Mouse (Mus musculus) limb, embryonic 13.5 days (tissue): ENCODE measurements around the gene Spata25. TPM values are rescaled to one million over a fixed set of nuclear protein-coding genes. Genes with fewer than 3 reads are reported as not detected.
A peak's percentile ranks its signal among the peaks of the same experiment; 100 is the strongest.

Experiments
- ATAC-seq: fragments of 200-750 bp; cut with Nextera tagmentation; 2 replicates; pipeline ENCODE4 v1.8.0; 2017; ENCODE audit warnings: low read depth, moderate number of reproducible peaks, moderate TSS enrichment; ENCODE audit not compliant: low FRiP score
- H3K27ac ChIP-seq: fragments of 300-500 bp; sonication (generic); 2 replicates; pipeline ENCODE4 v1.5.1; 2015; ENCODE audit warnings: inconsistent platforms, mild to moderate bottlenecking, moderate library complexity
- H3K27me3 ChIP-seq: fragments of 300-500 bp; sonication (generic); 2 replicates; pipeline ENCODE4 v1.6.1; 2015; ENCODE audit warnings: mild to moderate bottlenecking, inconsistent platforms
- H3K36me3 ChIP-seq: fragments of 300-500 bp; sonication (generic); 2 replicates; pipeline ENCODE4 v1.6.1; 2015; ENCODE audit warnings: inconsistent platforms, mild to moderate bottlenecking, moderate library complexity
- H3K4me1 ChIP-seq: fragments of 300-500 bp; sonication (generic); 2 replicates; pipeline ENCODE4 v1.6.1; 2015; ENCODE audit warnings: inconsistent platforms
- H3K4me2 ChIP-seq: fragments of 300-500 bp; sonication (generic); replicated peaks from 2 replicates; pipeline ENCODE4 v1.6.1; 2015; ENCODE audit warnings: inconsistent platforms, mild to moderate bottlenecking, moderate library complexity
- H3K4me3 ChIP-seq: fragments of 300-500 bp; sonication (generic); 2 replicates; pipeline ENCODE4 v1.5.1; 2015; ENCODE audit warnings: moderate library complexity, mild to moderate bottlenecking, inconsistent platforms
- H3K9ac ChIP-seq: fragments of 300-500 bp; sonication (generic); 2 replicates; pipeline ENCODE4 v1.6.1; 2015; ENCODE audit warnings: mild to moderate bottlenecking, inconsistent platforms
- H3K9me3 ChIP-seq: fragments of 300-500 bp; sonication (generic); 2 replicates; pipeline ENCODE4 v1.6.1; 2016; ENCODE audit warnings: inconsistent platforms
- WGBS: fragments of 180-500 bp; shearing (Covaris S2); methylation state at CpG from one replicate; pipeline ENCODE4 v1.1.7; 2015; 5-methylcytosine and 5-hydroxymethylcytosine counted together
- polyA plus RNA-seq: library from polyadenylated mRNA; unstranded; fragments of >200 nt; fragmentation: Nextera tagmentation; extraction: Ambion mirVana; gene quantifications from 2 replicates; pipeline ENCODE4 v1.2.1, GENCODE M21; 2015

Gene Spata25
- polyA plus RNA-seq, 1 experiment from 2014 or later = not detected

- 2% methylated on average over 32 of the region's 32 CpGs for WGBS
- peak; percentile 99 for ATAC-seq
These were observed 5.6 kb downstream of the Spata25 start, which contains the start of gene Zswim1 for GRCm38 (mm10) chr2:164822636-164823165. Gene Zswim1, plus strand, starts transcription at chr2:164822686.

DNA sequence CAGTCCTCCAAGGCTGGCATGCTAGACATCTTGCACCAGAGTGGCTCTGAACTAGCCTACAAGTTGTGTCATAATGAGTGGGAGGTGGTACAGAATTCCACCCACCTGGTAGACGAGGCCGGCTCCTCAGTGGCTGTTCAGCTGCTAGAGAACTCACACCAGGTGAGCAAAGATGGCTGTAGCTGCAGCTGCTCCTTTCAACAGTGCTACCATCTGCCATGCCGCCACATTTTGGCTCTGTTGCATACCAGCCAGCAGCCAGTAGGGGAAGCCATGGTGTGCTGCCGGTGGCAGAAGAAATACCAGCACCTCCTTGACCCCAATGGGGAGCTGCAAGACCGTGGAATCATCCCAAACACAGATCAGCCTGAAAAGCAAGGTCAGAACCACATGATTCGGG is 7.3 kb downstream of the Spata25 start:
- no peaks in the 10 kb centered on the region for H3K27me3 ChIP-seq
- no peak for ATAC-seq
- no peak overlapping the region for H3K4me3 ChIP-seq
- H3K36me3 ChIP-seq = peaks cover 32% of the 10 kb centered on the region
- no peak overlapping the region for H3K4me2 ChIP-seq
- H3K4me1 ChIP-seq = peaks cover 10% of the 10 kb centered on the region
- H3K9ac ChIP-seq = no peak overlapping the region
- H3K9me3 ChIP-seq = no peaks in the 10 kb centered on the region
- 80% methylated on average over 6 of the region's 6 CpGs for WGBS
- no peak overlapping the region for H3K27ac ChIP-seq

More at GRCm38 (mm10) chr2:164822636-164823165, 5.6 kb downstream of the Spata25 start, which contains the start of gene Zswim1:
- H3K27me3 ChIP-seq = no peaks in the 10 kb centered on the region
- H3K4me3 ChIP-seq = peak within 1 kb of the TSS; percentile 71
- H3K36me3 ChIP-seq = peaks cover 48% of the 10 kb centered on the region
- H3K9ac ChIP-seq = peak within 1 kb of the TSS; percentile 76
- peak within 1 kb of the TSS; percentile 74 for H3K4me2 ChIP-seq
- H3K4me1 ChIP-seq = peaks cover 10% of the 10 kb centered on the region
- H3K27ac ChIP-seq = peak within 1 kb of the TSS; percentile 67; the same call in 1 of the 2 replicates
- H3K9me3 ChIP-seq = no peaks in the 10 kb centered on the region

- Histone ChIP-seq H3K27ac (no peak overlapping the region), H3K4me3 (no peak overlapping the region)
- no peak for ATAC-seq
These were observed 10.6 kb downstream of the Spata25 start for GRCm38 (mm10) chr2:164817703-164818102.

GRCm38 (mm10) chr2:164817206-164817605 is 11.1 kb downstream of the Spata25 start:
- no peak for ATAC-seq
- WGBS = 90% methylated on average over 6 of the region's 6 CpGs
- Histone ChIP-seq H3K27ac (no peak overlapping the region), H3K4me3 (no peak overlapping the region), H3K36me3 (peaks cover 17% of the 10 kb centered on the region), H3K4me2 (no peak overlapping the region), H3K9me3 (no peaks in the 10 kb centered on the region), H3K27me3 (no peaks in the 10 kb centered on the region), H3K9ac (no peak overlapping the region), H3K4me1 (peaks cover 1% of the 10 kb centered on the region; the same call in 1 of the 2 replicates)

More at GRCm38 (mm10) chr2:164817703-164818102, 10.6 kb downstream of the Spata25 start:
- Histone ChIP-seq H3K4me1 (peaks cover 4% of the 10 kb centered on the region; the same call in 1 of the 2 replicates), H3K9me3 (no peaks in the 10 kb centered on the region), H3K27me3 (no peaks in the 10 kb centered on the region), H3K36me3 (peaks cover 17% of the 10 kb centered on the region), H3K4me2 (no peak overlapping the region), H3K9ac (no peak overlapping the region)
- WGBS = 76% methylated on average over 5 of the region's 5 CpGs

- no peak for ATAC-seq
- 93% methylated on average over 8 of the region's 8 CpGs for WGBS
- no peaks in the 10 kb centered on the region for H3K9me3 ChIP-seq
These were observed 12.5 kb downstream of the Spata25 start for GRCm38 (mm10) chr2:164815821-164816220.

DNA sequence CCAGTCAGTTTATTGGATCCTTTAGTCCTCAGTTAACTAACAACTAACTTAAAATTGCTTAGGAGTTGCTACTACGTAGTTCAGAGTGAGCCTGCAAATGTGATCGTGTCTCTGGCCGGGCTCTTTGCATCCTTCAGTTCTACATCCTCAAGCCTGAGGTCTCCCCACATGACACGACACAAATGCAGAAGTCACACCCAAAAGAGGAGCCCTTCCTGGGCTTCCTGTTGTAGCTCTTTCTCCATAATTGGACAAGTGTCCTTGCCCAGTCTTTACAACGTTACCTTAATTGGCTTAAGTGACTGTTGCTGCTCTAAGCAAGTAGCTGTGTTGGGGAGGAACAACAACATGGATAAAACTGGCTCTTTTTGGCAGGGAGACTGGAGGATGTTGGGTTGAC is 13.0 kb downstream of the Spata25 start:
- WGBS = 77% methylated on average over 5 of the region's 5 CpGs
- H3K9me3 ChIP-seq = no peaks in the 10 kb centered on the region
- H3K36me3 ChIP-seq = peaks cover 5% of the 10 kb centered on the region; the same call in 1 of the 2 replicates
- no peaks in the 10 kb centered on the region for H3K27me3 ChIP-seq
- no peak overlapping the region for H3K4me3 ChIP-seq
- no peak for ATAC-seq
- no peak overlapping the region for H3K4me2 ChIP-seq
- H3K4me1 ChIP-seq = no peaks in the 10 kb centered on the region
- no peak overlapping the region for H3K27ac ChIP-seq
- no peak overlapping the region for H3K9ac ChIP-seq

More at GRCm38 (mm10) chr2:164815821-164816220, 12.5 kb downstream of the Spata25 start:
- Histone ChIP-seq H3K4me1 (no peaks in the 10 kb centered on the region), H3K27ac (no peak overlapping the region), H3K27me3 (no peaks in the 10 kb centered on the region), H3K36me3 (peaks cover 9% of the 10 kb centered on the region), H3K4me3 (no peak overlapping the region), H3K4me2 (no peak overlapping the region), H3K9ac (no peak overlapping the region)

DNA sequence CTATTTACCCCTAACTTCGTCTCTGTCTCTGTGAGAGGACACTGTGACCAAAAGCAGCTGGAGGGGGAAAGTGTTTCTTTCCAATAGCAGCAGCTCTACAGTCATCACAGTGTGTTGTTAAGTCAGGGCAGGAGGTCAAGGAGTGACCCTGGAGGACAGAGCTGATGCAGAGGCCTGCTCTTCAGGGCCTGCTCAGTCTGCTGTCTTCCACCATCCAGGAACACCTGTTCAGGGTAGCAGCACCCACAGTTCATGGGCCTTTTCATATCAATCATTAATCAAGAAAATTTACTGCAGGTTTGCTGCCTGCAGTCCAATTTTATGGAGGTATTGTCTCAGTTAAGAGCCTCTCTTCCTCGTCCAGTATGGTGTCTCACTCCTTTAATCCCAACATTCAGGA is 14.8 kb downstream of the Spata25 start:
- Histone ChIP-seq H3K36me3 (peaks cover 8% of the 10 kb centered on the region), H3K9me3 (no peaks in the 10 kb centered on the region), H3K27ac (no peak overlapping the region), H3K4me2 (no peak overlapping the region), H3K27me3 (no peaks in the 10 kb centered on the region), H3K9ac (no peak overlapping the region), H3K4me3 (no peak overlapping the region), H3K4me1 (no peaks in the 10 kb centered on the region)
- 53% methylated on average over 2 of the region's 2 CpGs for WGBS
- ATAC-seq = no peak

DNA sequence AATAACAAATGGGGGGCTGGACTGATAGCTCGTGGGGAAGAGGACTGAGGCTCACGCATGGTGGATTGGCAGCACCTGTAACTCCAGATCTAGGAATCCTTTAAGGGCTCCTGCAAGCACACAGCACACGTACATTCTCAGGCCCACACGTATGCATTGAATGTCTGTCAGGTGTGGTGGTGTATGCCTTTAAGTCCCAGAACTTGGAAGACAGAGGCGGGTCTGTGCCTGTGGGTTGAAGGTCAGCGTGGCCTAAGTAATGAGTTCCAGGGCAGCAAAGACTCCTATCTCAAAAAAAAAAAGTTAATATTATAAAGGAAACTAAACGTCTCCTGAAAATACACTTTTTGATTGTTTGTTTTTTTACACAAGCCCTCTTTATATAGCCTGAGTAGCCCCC is 21.7 kb downstream of the Spata25 start:
- H3K27me3 ChIP-seq = no peaks in the 10 kb centered on the region
- H3K9ac ChIP-seq = no peak overlapping the region
- 80% methylated on average over 7 of the region's 7 CpGs for WGBS
- peak overlapping the region; percentile 84; the same call in 1 of the 2 replicates for H3K4me2 ChIP-seq
- peaks cover 20% of the 10 kb centered on the region for H3K36me3 ChIP-seq
- H3K9me3 ChIP-seq = no peaks in the 10 kb centered on the region
- peaks cover 12% of the 10 kb centered on the region for H3K4me1 ChIP-seq
- H3K4me3 ChIP-seq = no peak overlapping the region
- ATAC-seq = no peak
- H3K27ac ChIP-seq = no peak overlapping the region

DNA sequence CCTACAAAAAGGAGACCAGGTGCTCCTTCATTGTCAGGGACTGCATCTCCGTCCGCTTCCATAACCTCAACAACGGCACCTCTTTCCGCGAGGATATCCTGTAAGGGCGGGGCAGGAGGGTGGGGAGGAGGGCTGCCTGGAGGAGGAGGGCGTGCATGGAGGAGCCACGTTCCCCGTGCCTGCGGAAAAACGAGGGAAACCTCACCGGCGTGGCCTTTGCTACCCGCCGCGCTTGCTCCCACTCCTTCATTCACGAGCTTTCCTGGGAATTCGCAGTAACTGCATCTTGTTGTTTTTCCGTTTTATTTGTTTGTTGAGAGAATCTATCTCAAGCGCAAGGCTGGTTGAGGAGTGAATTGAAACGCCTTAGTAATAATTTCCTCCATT is 23.0 kb downstream of the Spata25 start:
- H3K9me3 ChIP-seq = no peaks in the 10 kb centered on the region
- ATAC-seq = peak; percentile 17; the same call in 1 of the 2 replicates
- WGBS = 2% methylated on average over 21 of the region's 21 CpGs
- peaks cover 12% of the 10 kb centered on the region for H3K4me1 ChIP-seq
- H3K4me3 ChIP-seq = peak overlapping the region; percentile 75
- H3K27ac ChIP-seq = no peak overlapping the region
- peak overlapping the region; percentile 84 for H3K4me2 ChIP-seq
- peak overlapping the region; percentile 74 for H3K9ac ChIP-seq
- H3K27me3 ChIP-seq = no peaks in the 10 kb centered on the region
- H3K36me3 ChIP-seq = peaks cover 32% of the 10 kb centered on the region

GRCm38 (mm10) chr2:164804533-164805331 is 23.6 kb downstream of the Spata25 start, which contains the start of the genes Acot8 and Zswim3:
Gene Acot8, minus strand, starts transcription at chr2:164804882.
Gene Zswim3, plus strand, starts transcription at chr2:164805098.
- Histone ChIP-seq H3K27me3 (no peaks in the 10 kb centered on the region), H3K4me1 (peaks cover 12% of the 10 kb centered on the region), H3K9ac (peak within 1 kb of the TSS; percentile 83), H3K36me3 (peaks cover 38% of the 10 kb centered on the region), H3K27ac (peak within 1 kb of the TSS; percentile 72; the same call in 1 of the 2 replicates), H3K4me2 (peak within 1 kb of the TSS; percentile 84), H3K4me3 (peak within 1 kb of the TSS; percentile 75), H3K9me3 (no peaks in the 10 kb centered on the region)
- peak; percentile 97 for ATAC-seq
- under 1% methylated on average over 47 of the region's 47 CpGs for WGBS

DNA sequence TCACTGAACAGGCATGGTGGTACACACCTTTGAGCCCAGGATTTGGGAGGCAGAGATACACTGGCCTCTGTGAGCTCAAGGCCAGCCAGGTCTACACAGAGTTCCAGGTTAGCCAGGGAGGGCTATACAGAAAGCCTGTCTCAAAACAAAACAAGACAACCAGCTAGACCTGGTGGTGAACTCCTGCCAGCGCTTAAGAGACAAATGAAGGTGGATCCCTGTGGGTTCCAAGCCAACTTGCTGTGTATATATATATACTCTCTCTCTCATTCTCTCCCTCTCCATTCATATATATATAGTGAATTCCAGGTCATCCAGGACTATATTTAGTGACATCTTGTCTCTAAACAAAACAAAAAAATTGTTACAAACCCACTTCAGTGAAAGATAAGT is 24.4 kb downstream of the Spata25 start:
- no peak for ATAC-seq
- Histone ChIP-seq H3K4me1 (peaks cover 12% of the 10 kb centered on the region), H3K27ac (no peak overlapping the region), H3K36me3 (peaks cover 42% of the 10 kb centered on the region), H3K9ac (peak overlapping the region; percentile 83), H3K27me3 (no peaks in the 10 kb centered on the region), H3K9me3 (no peaks in the 10 kb centered on the region), H3K4me3 (peak overlapping the region; percentile 75), H3K4me2 (peak overlapping the region; percentile 70)
- 56% methylated on average over 1 of the region's 1 CpGs for WGBS

DNA sequence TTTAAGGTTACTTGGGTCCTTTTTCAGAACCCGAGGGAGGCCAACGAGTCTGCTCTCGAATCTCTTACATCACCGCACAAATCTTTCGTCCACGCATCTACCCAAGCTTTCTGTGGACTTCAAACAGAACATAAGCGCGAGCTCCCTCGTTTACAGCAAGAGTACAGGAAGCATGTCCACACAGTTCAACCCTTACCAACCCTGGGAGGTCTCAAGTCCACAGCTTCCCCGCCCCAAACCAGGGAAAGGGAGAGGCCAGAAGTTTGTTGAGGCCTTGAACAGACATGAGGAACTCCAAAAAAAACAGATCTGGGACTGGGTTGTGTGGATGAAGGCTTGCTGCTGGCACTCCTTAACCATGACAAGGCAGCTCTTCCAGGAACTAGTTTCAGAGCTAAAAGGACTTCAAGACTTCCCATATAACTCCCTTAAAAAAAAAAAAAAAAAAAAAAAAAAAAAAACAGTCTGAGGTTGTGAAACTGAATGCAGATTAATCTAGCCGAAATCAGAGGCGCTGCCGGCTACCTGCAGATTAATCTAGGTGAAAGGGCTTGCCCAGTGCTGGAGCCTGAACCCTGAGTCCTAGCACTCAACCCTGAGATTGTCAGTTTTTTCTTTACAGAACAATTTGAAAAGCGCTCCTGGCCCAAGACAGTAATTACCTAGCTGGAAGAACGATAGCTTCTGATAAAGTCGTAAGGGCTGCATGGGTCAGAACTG is 25.0 kb downstream of the Spata25 start:
- whole genome bisulfite sequencing = 89% methylated on average over 16 of the region's 16 CpGs
- Histone ChIP-seq H3K4me2 (peak overlapping the region; percentile 70), H3K9me3 (no peaks in the 10 kb centered on the region), H3K27me3 (no peaks in the 10 kb centered on the region), H3K36me3 (peaks cover 44% of the 10 kb centered on the region), H3K4me1 (peaks cover 12% of the 10 kb centered on the region), H3K27ac (no peak overlapping the region), H3K4me3 (peak overlapping the region; percentile 75), H3K9ac (peak overlapping the region; percentile 83)
- ATAC-seq = no peak
